Mouse (Mus musculus) lung, adult 2 months (tissue): ENCODE measurements at regions not wholly inside any gene's neighbourhood (a gene's known extent, or its start where the extent isn't known, plus 50 kb on each side); places are given as distances from the start of the nearest gene placed in this dataset.

Experiments
- CTCF ChIP-seq: fragments of 200-500 bp; IDR thresholded peaks from 2 replicates; pipeline ENCODE4 v1.5.1; 2011; ENCODE audit warnings: mild to moderate bottlenecking, low read length, control low read depth; ENCODE audit not compliant: insufficient read depth
- POLR2A ChIP-seq: fragments of 200-500 bp; IDR thresholded peaks from 2 replicates; pipeline ENCODE4 v1.6.1; 2011; ENCODE audit warnings: low read depth, mild to moderate bottlenecking, control low read depth, low read length, borderline replicate concordance; ENCODE audit errors: extremely low read depth

GRCm38 (mm10) chr1:157023462-157023861, 84.0 kb upstream of the Ralgps2 start:
- TF ChIP-seq CTCF (no peak), POLR2A (no peak)
